In genomic region chr14:55590748-55591330, GRCm38 (mm10) we compare ENCODE assay signal across 1 mouse cellular context.
TF ChIP-seq lines count a peak whose summit lies in the region.

Gene Psme2 (minus strand): TSS chr14:55591113.

TF ChIP-seq in CH12.LX, 34 proteins besides CTCF, POLR2A, EP300 and RAD21 (continued from another document):
- TF ChIP-seq USF1 (IDR thresholded peaks at IDR 0.05; ENCODE audit: low read depth, low read length) (no peak), GABPA (IDR thresholded peaks at IDR 0.05; ENCODE audit: insufficient replicate concordance, low read depth, low read length) (no peak), KAT2A (IDR thresholded peaks at IDR 0.05; ENCODE audit: insufficient replicate concordance, low read length) (no peak), ZKSCAN1 (IDR thresholded peaks at IDR 0.05; ENCODE audit: borderline replicate concordance, low read depth, low read length) (no peak), CHD1 (IDR thresholded peaks at IDR 0.05; ENCODE audit: low read depth, low read length) (no peak), SIN3A (IDR thresholded peaks at IDR 0.05; ENCODE audit: low read length) (peak; percentile 18; the same call in 1 of the 2 replicates), BHLHE40 (IDR thresholded peaks at IDR 0.05; ENCODE audit: low read depth, low read length) (no peak), PAX5 (IDR thresholded peaks at IDR 0.05; ENCODE audit: low read length) (no peak), NRF1 (IDR thresholded peaks at IDR 0.05; ENCODE audit: low read depth, low read length) (no peak), JUND (conservative IDR thresholded peaks at IDR 0.05; ENCODE audit: low read depth, low read length) (no peak), ELF1 (IDR thresholded peaks at IDR 0.05; ENCODE audit: low read depth, low read length) (peak; percentile 26; the same call in 1 of the 2 replicates)
